Mouse (Mus musculus) lung, postnatal 0 days (tissue): ENCODE data around the gene T2.

Experiments used
- CTCF ChIP-seq: IDR thresholded peaks from 2 replicates; pipeline ENCODE4 v1.5.1; 2016; ENCODE audit warnings: antibody characterized with exemption, mild to moderate bottlenecking
- EP300 ChIP-seq: IDR thresholded peaks from 2 replicates; pipeline ENCODE4 v1.6.1; 2016; ENCODE audit warnings: antibody characterized with exemption, mild to moderate bottlenecking, control low read depth

DNA sequence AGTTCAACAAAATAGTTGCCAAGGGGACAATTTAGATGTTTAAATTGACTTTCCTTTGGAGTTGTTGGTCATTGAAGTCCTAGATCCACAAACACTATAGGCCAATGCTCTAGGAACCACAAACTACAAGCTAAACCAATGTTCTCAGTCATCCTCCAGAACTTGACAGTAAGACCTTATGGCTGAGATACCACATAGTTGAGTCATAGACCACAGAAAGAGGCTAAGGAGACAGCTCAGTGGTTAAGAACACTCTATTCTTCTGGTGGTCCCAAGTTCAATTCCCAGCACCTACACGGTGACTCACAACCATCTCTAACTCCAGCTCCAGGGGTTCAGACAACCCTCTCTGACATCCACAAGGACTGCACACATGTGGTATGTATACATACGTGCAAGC, 29.6 kb downstream of the T2 start:
- TF ChIP-seq CTCF (no peak), EP300 (no peak)
